Mouse (Mus musculus): ENCODE results near the gene Ccr9. TPM values are rescaled to one million over a fixed set of nuclear protein-coding genes. Genes with fewer than 3 reads are reported as not detected.
"Not testable (repeated sequence)": the region's sequence is repeated elsewhere in the genome, so short reads cannot be mapped to it uniquely, and the experiment has no call there.

The Ccr9 gene
- total RNA-seq (2021): not detected in 2 replicates
- long read RNA-seq: 0 reads

- DNase-seq: peak; percentile 26
Observed at GRCm38 (mm10) chr9:123678327-123679105, at the start of gene Ccr9, which contains the start of gene Slc6a20a. TSS of gene Ccr9 (plus strand) at chr9:123678439. TSS of gene Slc6a20a (minus strand) at chr9:123678885.

- DNase-seq: no peak
Observed at GRCm38 (mm10) chr9:123631666-123632065, 46.6 kb upstream of the Ccr9 start.

- DNase-seq: no peak
Observed at GRCm38 (mm10) chr9:123632281-123632680, 46.0 kb upstream of the Ccr9 start, which contains the start of gene Slc6a20b. TSS of gene Slc6a20b (minus strand) at chr9:123632565.

- no peak for DNase-seq
Observed at GRCm38 (mm10) chr9:123632993-123633392, 45.2 kb upstream of the Ccr9 start.

GRCm38 (mm10) chr9:123636771-123637170, 41.5 kb upstream of the Ccr9 start:
- DNase-seq: no peak

GRCm38 (mm10) chr9:123638231-123638630, 40.0 kb upstream of the Ccr9 start:
- no peak for DNase-seq

- DNase-seq: no peak
Observed at GRCm38 (mm10) chr9:123638668-123639089, 39.6 kb upstream of the Ccr9 start.

- DNase-seq: no peak
Observed at GRCm38 (mm10) chr9:123640106-123640505, 38.1 kb upstream of the Ccr9 start.

GRCm38 (mm10) chr9:123649785-123650511, 28.3 kb upstream of the Ccr9 start:
- no peak for DNase-seq

GRCm38 (mm10) chr9:123651369-123651768, 26.9 kb upstream of the Ccr9 start:
- no peak for DNase-seq

- no peak for DNase-seq
Observed at GRCm38 (mm10) chr9:123657457-123657856, 20.8 kb upstream of the Ccr9 start.

GRCm38 (mm10) chr9:123658981-123659380, 19.3 kb upstream of the Ccr9 start:
- DNase-seq: no peak

GRCm38 (mm10) chr9:123659986-123660676, 18.1 kb upstream of the Ccr9 start:
- not testable (repeated sequence) for DNase-seq

GRCm38 (mm10) chr9:123665645-123666044, 12.6 kb upstream of the Ccr9 start:
- DNase-seq: peak; percentile 50

GRCm38 (mm10) chr9:123679198-123679597, 959 bp downstream of the Ccr9 start:
- DNase-seq: no peak

- DNase-seq: no peak
Observed at GRCm38 (mm10) chr9:123683704-123684103, 5.5 kb downstream of the Ccr9 start.

GRCm38 (mm10) chr9:123686206-123686605, 8.0 kb downstream of the Ccr9 start:
- no peak for DNase-seq

GRCm38 (mm10) chr9:123688227-123688626, 10.0 kb downstream of the Ccr9 start:
- no peak for DNase-seq

- DNase-seq: no peak
Observed at GRCm38 (mm10) chr9:123695634-123696302, 17.5 kb downstream of the Ccr9 start.

GRCm38 (mm10) chr9:123701822-123702221, 23.6 kb downstream of the Ccr9 start:
- no peak for DNase-seq

- DNase-seq: no peak
Observed at GRCm38 (mm10) chr9:123709226-123709625, 31.0 kb downstream of the Ccr9 start.

- no peak for DNase-seq
Observed at GRCm38 (mm10) chr9:123713111-123713510, 34.9 kb downstream of the Ccr9 start.

All from adrenal gland, postnatal 25 days (tissue).